Mouse (Mus musculus): ENCODE data around the gene Ikzf1.
A peak's percentile ranks its signal among the peaks of the same experiment; 100 is the strongest.

Ikzf1 gene

DNA sequence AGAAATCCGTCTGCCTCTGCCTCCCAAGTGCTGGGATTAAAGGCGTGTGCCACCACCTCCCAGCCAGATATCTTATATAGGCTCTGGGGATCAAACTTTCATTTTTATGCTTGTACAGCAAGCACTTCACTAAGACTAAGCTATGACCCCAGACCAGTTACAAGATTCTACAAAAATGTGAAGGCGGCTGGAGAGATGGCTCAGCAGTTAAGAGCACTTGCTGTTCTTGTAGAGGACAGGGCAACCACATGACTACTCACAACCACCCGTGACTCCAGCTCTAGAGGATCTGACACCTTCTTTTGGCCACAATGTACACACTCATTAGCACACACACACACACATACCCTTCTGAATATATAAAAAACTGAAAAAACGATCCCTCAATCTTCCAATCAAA lies 119.6 kb downstream of the Ikzf1 start:
- peaks cover 76% of the 10 kb centered on the region for H3K36me3 ChIP-seq (ENCODE audit: insufficient read depth, low read length)
- no peaks in the 10 kb centered on the region for H3K9me3 ChIP-seq (ENCODE audit: low read length)
- no peaks in the 10 kb centered on the region for H3K27me3 ChIP-seq (ENCODE audit: insufficient read depth, low read length)
- peaks cover 19% of the 10 kb centered on the region for H3K4me1 ChIP-seq (replicated peaks; ENCODE audit: low read depth, low read length)
- H3K4me3 ChIP-seq (replicated peaks; ENCODE audit: low read length) = no peak overlapping the region
- TF ChIP-seq CTCF (conservative IDR thresholded peaks at IDR 0.05; ENCODE audit: low read length) (no peak), NANOG (IDR thresholded peaks at IDR 0.05; ENCODE audit: borderline replicate concordance, low read length) (no peak), POU5F1 (IDR thresholded peaks at IDR 0.05; ENCODE audit: borderline replicate concordance, low read length) (no peak)

DNA sequence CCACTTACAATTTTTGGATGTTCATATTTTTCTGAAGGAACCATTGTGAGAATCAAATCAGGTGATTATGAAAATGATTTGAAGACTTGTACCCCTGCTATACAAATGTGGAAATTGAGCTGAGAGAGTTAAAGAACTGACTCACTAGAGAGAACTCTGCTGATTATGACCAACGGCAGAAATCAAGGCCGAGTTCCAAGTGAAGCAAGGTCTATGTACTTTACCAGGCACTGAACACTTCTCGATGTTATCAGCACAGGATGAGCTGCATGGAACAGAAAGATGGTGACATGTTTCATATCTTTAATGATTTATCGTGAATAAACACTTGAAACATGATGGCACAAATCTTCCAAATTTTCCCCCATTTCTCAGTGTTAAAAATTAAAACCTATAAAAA lies 121.1 kb downstream of the Ikzf1 start:
- H3K4me3 ChIP-seq (replicated peaks; ENCODE audit: low read length) = no peak overlapping the region
- TF ChIP-seq CTCF (conservative IDR thresholded peaks at IDR 0.05; ENCODE audit: low read length) = no peak
- no peak for TF ChIP-seq NANOG (IDR thresholded peaks at IDR 0.05; ENCODE audit: borderline replicate concordance, low read length)
- TF ChIP-seq POU5F1 (IDR thresholded peaks at IDR 0.05; ENCODE audit: borderline replicate concordance, low read length) = no peak
- no peaks in the 10 kb centered on the region for H3K9me3 ChIP-seq (ENCODE audit: low read length)
- H3K27me3 ChIP-seq (ENCODE audit: insufficient read depth, low read length) = no peaks in the 10 kb centered on the region
- H3K4me1 ChIP-seq (replicated peaks; ENCODE audit: low read depth, low read length) = peaks cover 31% of the 10 kb centered on the region
- H3K36me3 ChIP-seq (ENCODE audit: insufficient read depth, low read length) = peaks cover 60% of the 10 kb centered on the region

DNA sequence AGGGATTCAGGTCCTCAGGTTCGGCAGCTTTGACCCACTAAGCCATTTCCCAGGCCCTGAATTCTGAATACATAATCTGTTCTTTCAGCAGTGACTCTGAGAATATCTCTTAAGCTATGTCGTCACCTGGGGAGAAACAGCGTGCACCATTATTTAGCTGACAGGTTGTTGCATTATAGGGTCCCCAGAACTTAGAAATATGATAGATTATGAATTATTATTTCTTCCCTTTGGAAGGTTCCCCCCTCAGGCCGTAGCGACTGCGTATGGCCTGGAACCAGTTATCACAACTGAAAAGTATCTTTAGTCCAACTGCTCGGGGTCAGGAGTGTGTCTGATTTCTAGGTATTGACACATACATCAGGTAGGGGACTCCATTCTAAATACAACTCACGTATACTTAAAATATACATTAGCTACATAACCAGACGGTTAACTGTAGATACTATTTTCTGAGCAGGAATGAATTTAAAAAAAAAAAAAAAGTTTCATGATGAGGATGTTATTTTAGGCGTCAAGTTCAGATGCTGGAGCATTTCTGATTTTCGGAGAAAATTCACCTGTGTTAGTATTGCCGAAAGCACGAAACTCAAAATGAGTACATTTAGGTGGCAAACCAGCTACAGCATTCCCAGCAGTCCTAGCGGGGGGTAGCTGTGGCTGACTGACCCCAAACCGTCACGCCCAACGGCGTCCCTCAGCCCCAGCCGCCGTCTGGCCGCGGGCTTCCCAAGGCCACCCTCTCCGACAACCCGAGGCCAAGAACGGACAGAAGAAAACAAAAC lies 123.4 kb downstream of the Ikzf1 start:
- H3K9me3 ChIP-seq (ENCODE audit: low read length) = no peaks in the 10 kb centered on the region

DNA sequence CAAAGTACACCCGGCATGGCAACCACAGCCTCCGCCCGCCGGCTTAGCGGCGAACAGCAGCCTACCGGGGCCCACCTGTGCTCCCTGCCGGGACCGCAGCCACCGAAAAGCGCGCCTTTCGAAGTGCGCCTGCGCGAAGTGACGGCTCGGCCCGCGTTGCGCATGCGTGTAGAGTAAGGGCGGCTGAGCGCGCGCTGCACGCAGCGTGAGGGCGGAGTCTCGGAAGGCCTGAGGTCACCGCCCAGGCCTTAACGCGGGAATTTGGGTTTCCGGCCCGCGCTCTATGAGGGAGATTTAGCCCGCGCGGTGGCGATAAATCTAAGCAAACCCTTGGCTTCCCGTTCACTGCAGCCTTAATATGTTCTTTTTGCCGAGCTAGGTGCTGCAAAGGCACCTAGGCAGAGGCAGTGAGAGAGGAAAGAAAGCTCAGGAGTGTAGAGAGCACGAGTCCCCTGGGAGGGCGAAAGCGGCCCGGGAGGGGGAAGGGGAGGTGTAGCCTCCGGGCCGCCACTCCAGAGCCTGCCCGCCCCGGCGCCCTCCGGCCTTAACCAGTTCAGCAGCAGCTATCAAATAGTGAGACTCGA lies 124.1 kb downstream of the Ikzf1 start, which contains the start of gene Fignl1:
Fignl1 (minus strand) TSS at position 143 of the 584 bp plus-strand sequence.
- Histone ChIP-seq H3K9me3 (ENCODE audit: low read length) (no peaks in the 10 kb centered on the region), H3K4me1 (replicated peaks; ENCODE audit: low read depth, low read length) (peaks cover 52% of the 10 kb centered on the region), H3K36me3 (ENCODE audit: insufficient read depth, low read length) (peaks cover 31% of the 10 kb centered on the region), H3K27me3 (ENCODE audit: insufficient read depth, low read length) (no peaks in the 10 kb centered on the region), H3K4me3 (replicated peaks; ENCODE audit: low read length) (peak within 1 kb of the TSS; percentile 86)
- TF ChIP-seq NANOG (IDR thresholded peaks at IDR 0.05; ENCODE audit: borderline replicate concordance, low read length) = no peak

More for the DNA sequence above, 123.4 kb downstream of the Ikzf1 start:
- TF ChIP-seq CTCF (conservative IDR thresholded peaks at IDR 0.05; ENCODE audit: low read length) (no peak), POU5F1 (IDR thresholded peaks at IDR 0.05; ENCODE audit: borderline replicate concordance, low read length) (no peak), NANOG (IDR thresholded peaks at IDR 0.05; ENCODE audit: borderline replicate concordance, low read length) (no peak)
- H3K4me1 ChIP-seq (replicated peaks; ENCODE audit: low read depth, low read length) = peaks cover 51% of the 10 kb centered on the region
- H3K27me3 ChIP-seq (ENCODE audit: insufficient read depth, low read length) = no peaks in the 10 kb centered on the region
- peaks cover 37% of the 10 kb centered on the region for H3K36me3 ChIP-seq (ENCODE audit: insufficient read depth, low read length)
- H3K4me3 ChIP-seq (replicated peaks; ENCODE audit: low read length) = peak overlapping the region; percentile 86

DNA sequence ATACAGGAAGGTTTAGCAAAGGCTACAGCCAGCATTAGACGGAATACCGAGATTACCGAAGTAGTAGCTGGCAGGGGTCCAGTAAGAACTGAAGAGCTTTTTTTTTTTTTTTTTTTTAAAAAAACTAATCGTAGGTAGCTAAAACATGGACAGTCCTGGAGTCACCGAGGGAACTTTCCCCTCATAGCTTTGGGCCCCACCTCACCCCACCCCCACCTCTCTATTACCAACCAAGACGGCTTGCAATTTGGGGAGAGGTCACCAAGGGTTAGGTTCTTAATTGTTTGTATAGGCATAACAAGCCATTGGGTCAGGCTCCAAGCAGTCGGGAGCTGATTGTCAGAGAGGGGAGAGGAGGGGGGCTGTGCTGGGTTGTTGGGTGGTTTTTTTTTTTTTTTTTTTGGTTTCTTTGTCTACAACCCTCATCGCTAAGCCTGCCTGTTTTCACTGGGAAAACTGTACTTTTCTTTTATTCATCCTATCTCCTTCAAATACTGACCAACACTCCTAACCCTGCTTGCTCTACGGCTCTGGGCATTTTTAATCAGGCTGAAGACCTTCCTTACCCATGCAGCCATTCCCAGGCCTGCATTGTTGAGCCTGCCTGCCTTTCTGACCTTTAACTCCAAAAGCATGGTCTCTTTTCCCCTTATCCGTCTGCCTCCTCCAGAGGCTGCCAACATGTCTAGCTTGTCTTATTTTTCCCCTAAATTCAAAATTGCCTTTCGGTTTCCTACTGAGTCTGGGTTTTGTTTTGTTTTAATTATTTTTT lies 124.8 kb downstream of the Ikzf1 start:
- peaks cover 52% of the 10 kb centered on the region for H3K4me1 ChIP-seq (replicated peaks; ENCODE audit: low read depth, low read length)
- peaks cover 24% of the 10 kb centered on the region for H3K36me3 ChIP-seq (ENCODE audit: insufficient read depth, low read length)
- no peaks in the 10 kb centered on the region for H3K27me3 ChIP-seq (ENCODE audit: insufficient read depth, low read length)
- TF ChIP-seq NANOG (IDR thresholded peaks at IDR 0.05; ENCODE audit: borderline replicate concordance, low read length) (peak; percentile 19; the same call in 1 of the 2 replicates), CTCF (conservative IDR thresholded peaks at IDR 0.05; ENCODE audit: low read length) (no peak), POU5F1 (IDR thresholded peaks at IDR 0.05; ENCODE audit: borderline replicate concordance, low read length) (no peak)
- no peaks in the 10 kb centered on the region for H3K9me3 ChIP-seq (ENCODE audit: low read length)
- H3K4me3 ChIP-seq (replicated peaks; ENCODE audit: low read length) = peak overlapping the region; percentile 86

DNA sequence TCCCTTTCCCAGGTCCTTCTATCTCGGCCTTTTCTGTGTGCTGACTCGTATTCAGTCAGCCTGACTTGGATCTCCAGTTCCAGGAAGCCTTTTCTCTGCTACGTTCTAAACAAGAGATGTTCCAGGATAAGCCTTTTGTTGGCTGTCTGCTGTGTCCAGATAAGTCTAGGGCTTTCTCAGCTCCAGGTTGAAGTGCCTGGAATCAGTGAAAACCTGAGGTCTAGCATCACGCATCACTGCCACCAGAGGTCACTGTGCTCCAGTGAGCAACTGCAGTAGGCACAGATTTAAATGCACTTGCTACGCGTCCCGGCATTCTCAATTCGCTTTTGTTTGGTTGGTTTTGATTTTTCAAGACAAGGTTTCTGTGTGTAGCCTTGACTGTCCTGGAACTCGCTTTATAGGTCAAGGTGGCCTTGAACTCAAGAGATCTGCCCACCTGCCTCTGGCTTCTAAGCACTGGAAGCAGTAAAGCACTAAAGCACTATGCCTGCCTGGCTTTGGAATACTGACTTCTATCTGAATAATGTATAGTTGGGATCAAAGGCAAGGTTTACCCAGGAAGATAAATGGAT lies 127.2 kb downstream of the Ikzf1 start:
- TF ChIP-seq NANOG (IDR thresholded peaks at IDR 0.05; ENCODE audit: borderline replicate concordance, low read length) = no peak
- TF ChIP-seq CTCF (conservative IDR thresholded peaks at IDR 0.05; ENCODE audit: low read length) = peak; percentile 82
- Histone ChIP-seq H3K27me3 (ENCODE audit: insufficient read depth, low read length) (no peaks in the 10 kb centered on the region), H3K9me3 (ENCODE audit: low read length) (no peaks in the 10 kb centered on the region), H3K4me1 (replicated peaks; ENCODE audit: low read depth, low read length) (peaks cover 42% of the 10 kb centered on the region), H3K36me3 (ENCODE audit: insufficient read depth, low read length) (peaks cover 7% of the 10 kb centered on the region), H3K4me3 (replicated peaks; ENCODE audit: low read length) (no peak overlapping the region)

DNA sequence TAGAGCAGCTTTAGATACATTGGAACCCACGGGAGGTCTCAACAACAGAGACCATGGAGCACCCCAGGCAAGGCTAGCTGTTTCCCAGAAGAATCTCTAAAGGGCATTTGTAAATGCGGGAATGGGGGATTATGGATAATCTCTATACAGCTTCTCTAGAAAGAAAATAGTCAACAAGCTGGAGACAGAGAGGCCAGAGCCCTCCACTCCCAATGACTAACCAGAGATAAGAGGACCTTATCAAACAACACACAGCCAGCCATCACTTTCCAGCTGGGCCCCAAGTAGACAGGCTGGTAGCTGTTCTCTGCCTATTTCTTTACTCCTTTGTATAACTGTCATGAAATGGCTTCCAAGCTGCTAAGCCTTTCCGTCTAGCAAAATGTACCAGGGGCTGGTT lies 130.9 kb downstream of the Ikzf1 start:
- TF ChIP-seq POU5F1 (IDR thresholded peaks at IDR 0.05; ENCODE audit: borderline replicate concordance, low read length) (no peak), CTCF (conservative IDR thresholded peaks at IDR 0.05; ENCODE audit: low read length) (no peak), NANOG (IDR thresholded peaks at IDR 0.05; ENCODE audit: borderline replicate concordance, low read length) (no peak)
- no peaks in the 10 kb centered on the region for H3K27me3 ChIP-seq (ENCODE audit: insufficient read depth, low read length)

DNA sequence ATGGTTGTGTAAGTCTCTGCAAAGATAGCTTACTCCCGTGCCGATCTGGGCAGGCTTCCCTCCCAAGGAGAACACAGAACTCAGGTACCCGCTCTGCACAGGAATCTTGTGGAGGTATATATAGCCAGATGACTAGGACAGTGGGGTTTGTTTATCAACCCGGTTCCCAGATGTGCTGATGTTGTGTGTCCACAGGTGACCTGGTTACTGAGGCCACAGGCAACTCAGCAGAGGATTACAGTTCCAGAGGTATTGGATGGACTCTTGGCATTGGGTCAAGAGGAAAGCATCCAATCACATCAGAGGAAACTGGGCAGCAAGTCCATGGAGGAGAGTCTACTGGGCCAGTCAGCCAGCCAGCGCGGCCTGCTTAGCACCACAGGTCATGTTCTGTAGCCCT lies 134.0 kb downstream of the Ikzf1 start:
- TF ChIP-seq POU5F1 (IDR thresholded peaks at IDR 0.05; ENCODE audit: borderline replicate concordance, low read length) (no peak), CTCF (conservative IDR thresholded peaks at IDR 0.05; ENCODE audit: low read length) (no peak), NANOG (IDR thresholded peaks at IDR 0.05; ENCODE audit: borderline replicate concordance, low read length) (no peak)
- no peaks in the 10 kb centered on the region for H3K27me3 ChIP-seq (ENCODE audit: insufficient read depth, low read length)
- peaks cover 29% of the 10 kb centered on the region for H3K4me1 ChIP-seq (replicated peaks; ENCODE audit: low read depth, low read length)
- no peak overlapping the region for H3K4me3 ChIP-seq (replicated peaks; ENCODE audit: low read length)
- peaks cover 16% of the 10 kb centered on the region for H3K36me3 ChIP-seq (ENCODE audit: insufficient read depth, low read length)
- peaks cover 1% of the 10 kb centered on the region for H3K9me3 ChIP-seq (ENCODE audit: low read length)

More for the DNA sequence above, 130.9 kb downstream of the Ikzf1 start:
- no peaks in the 10 kb centered on the region for H3K9me3 ChIP-seq (ENCODE audit: low read length)
- peaks cover 28% of the 10 kb centered on the region for H3K4me1 ChIP-seq (replicated peaks; ENCODE audit: low read depth, low read length)
- H3K4me3 ChIP-seq (replicated peaks; ENCODE audit: low read length) = no peak overlapping the region
- H3K36me3 ChIP-seq (ENCODE audit: insufficient read depth, low read length) = peaks cover 16% of the 10 kb centered on the region

Data from E14TG2a.4 (cell line).